Mouse (Mus musculus) lung, adult 2 months (tissue): Measurements from ENCODE around the gene Zfp346.

Source experiments
- CTCF ChIP-seq: fragments of 200-500 bp; IDR thresholded peaks from 2 replicates; pipeline ENCODE4 v1.5.1; 2011; ENCODE audit warnings: mild to moderate bottlenecking, low read length, control low read depth; ENCODE audit not compliant: insufficient read depth
- POLR2A ChIP-seq: fragments of 200-500 bp; IDR thresholded peaks from 2 replicates; pipeline ENCODE4 v1.6.1; 2011; ENCODE audit warnings: low read depth, mild to moderate bottlenecking, control low read depth, low read length, borderline replicate concordance; ENCODE audit errors: extremely low read depth

DNA sequence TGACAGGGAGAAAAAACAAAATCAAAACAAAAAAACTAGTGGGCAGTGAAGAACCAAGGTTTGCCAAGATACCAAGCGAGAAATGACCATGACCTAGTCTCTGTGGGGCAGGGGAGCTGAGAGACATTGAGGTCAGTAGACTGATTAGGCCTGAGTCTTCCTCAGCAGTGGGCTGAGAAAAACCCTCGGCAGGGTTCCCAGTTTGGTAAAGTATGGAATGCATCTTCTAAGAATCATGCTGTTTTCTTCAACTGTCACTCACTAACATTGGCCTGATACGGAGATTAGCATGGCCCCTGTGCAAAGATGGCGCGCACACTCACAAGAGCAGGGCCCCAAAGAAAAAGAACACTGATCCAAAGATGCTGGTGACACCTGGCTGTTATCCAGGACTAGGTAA, 48.8 kb downstream of the Zfp346 start:
- TF ChIP-seq POLR2A: no peak
- no peak for TF ChIP-seq CTCF
